Mouse (Mus musculus): ENCODE results near the gene Morc2a. TPM values are rescaled to one million over a fixed set of nuclear protein-coding genes. Genes with fewer than 3 reads are reported as not detected.

Gene Morc2a
- polyA plus RNA-seq, 1 experiment from 2014 or later = 33.3 TPM

DNA sequence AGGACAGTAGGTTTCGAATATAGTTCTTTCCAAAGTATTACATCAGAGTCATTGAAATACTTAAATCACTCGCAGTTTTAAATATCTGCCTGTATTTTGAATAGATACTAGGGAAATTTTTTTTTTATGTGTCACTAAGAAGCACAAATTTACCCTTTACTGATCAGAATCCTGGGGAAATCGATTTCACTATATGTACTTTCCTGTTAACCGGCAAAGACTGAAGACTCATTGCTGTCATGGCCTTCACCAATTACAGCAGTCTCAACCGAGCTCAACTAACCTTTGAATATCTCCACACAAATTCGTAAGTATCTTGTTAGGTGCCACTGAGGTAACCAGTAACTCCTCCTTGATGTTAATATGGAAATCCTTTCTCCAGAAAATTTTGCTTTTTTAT is 1.1 kb downstream of the Morc2a start:
- H3K9ac ChIP-seq = peak overlapping the region; percentile 79; the same call in 1 of the 2 replicates
- ATAC-seq (ENCODE audit: insufficient number of reproducible peaks, low FRiP score) = no peak

DNA sequence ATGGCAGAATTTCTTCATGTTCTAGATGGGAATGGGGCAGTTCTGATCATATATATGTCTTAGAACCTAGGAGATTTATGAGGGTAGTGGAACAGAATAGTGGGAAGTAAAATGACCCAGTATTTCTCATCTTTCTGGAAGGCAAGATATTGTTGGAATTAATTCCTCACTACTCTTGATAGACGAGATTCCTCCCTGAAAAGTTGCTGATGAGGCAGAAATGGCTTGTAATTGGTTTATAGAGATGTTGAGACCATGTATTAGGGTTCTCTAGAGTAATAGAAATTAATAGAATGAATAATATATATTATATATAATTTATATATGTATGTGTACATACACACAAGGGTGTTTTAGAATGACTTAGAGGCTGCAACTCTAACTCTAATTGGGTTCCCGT is 13.0 kb downstream of the Morc2a start:
- Histone ChIP-seq H3K4me1 (replicated peaks) (no peaks in the 10 kb centered on the region), H3K27me3 (replicated peaks) (no peaks in the 10 kb centered on the region), H3K9me3 (replicated peaks) (no peaks in the 10 kb centered on the region), H3K4me3 (no peak overlapping the region), H3K4me2 (no peak overlapping the region), H3K9ac (no peak overlapping the region), H3K36me3 (peaks cover 38% of the 10 kb centered on the region), H3K27ac (ENCODE audit: poor library complexity, severe bottlenecking) (no peak overlapping the region)
- ATAC-seq (ENCODE audit: insufficient number of reproducible peaks, low FRiP score) = no peak
- WGBS = 87% methylated on average over 2 of the region's 2 CpGs

More for the DNA sequence above, 1.1 kb downstream of the Morc2a start:
- H3K27ac ChIP-seq (ENCODE audit: poor library complexity, severe bottlenecking) = peak overlapping the region; percentile 84; the same call in 1 of the 2 replicates
- peaks cover 10% of the 10 kb centered on the region for H3K4me1 ChIP-seq (replicated peaks)
- no peaks in the 10 kb centered on the region for H3K9me3 ChIP-seq (replicated peaks)
- H3K4me2 ChIP-seq = peak overlapping the region; percentile 82
- WGBS = 89% methylated on average over 6 of the region's 6 CpGs
- H3K4me3 ChIP-seq = peak overlapping the region; percentile 99
- H3K36me3 ChIP-seq = peaks cover 23% of the 10 kb centered on the region
- no peaks in the 10 kb centered on the region for H3K27me3 ChIP-seq (replicated peaks)

- H3K9me3 ChIP-seq (replicated peaks) = no peaks in the 10 kb centered on the region
- ATAC-seq (ENCODE audit: insufficient number of reproducible peaks, low FRiP score) = no peak
- H3K27ac ChIP-seq (ENCODE audit: poor library complexity, severe bottlenecking) = no peak overlapping the region
- peaks cover 78% of the 10 kb centered on the region for H3K36me3 ChIP-seq
- no peak overlapping the region for H3K4me3 ChIP-seq
- H3K4me2 ChIP-seq = no peak overlapping the region
- WGBS = 83% methylated on average over 3 of the region's 3 CpGs
- H3K9ac ChIP-seq = no peak overlapping the region
- no peaks in the 10 kb centered on the region for H3K27me3 ChIP-seq (replicated peaks)
- no peaks in the 10 kb centered on the region for H3K4me1 ChIP-seq (replicated peaks)
Measured at GRCm38 (mm10) chr11:3667506-3667905, 18.5 kb downstream of the Morc2a start.

DNA sequence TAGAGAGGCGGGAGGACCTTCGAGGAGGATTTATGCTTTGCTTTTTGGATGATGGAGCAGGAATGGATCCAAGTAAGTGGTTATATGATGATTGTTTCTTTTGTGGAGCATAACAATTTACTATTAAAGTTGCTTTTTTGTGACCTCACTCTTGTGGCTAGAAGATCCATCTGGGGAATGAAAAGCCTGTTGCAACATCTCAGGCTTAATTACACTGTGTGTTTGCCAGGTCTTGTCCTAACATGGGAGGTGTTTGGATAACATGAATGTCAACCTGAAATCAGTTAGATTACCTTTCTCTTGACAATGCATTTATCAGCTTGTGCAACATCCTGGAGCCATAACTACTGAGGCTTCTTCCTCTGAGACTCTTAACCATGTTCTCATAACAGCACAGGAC is 19.8 kb downstream of the Morc2a start:
- H3K36me3 ChIP-seq = peaks cover 82% of the 10 kb centered on the region
- H3K4me2 ChIP-seq = no peak overlapping the region
- no peak for ATAC-seq (ENCODE audit: insufficient number of reproducible peaks, low FRiP score)
- no peak overlapping the region for H3K4me3 ChIP-seq
- H3K4me1 ChIP-seq (replicated peaks) = no peaks in the 10 kb centered on the region
- no peaks in the 10 kb centered on the region for H3K9me3 ChIP-seq (replicated peaks)
- H3K27me3 ChIP-seq (replicated peaks) = no peaks in the 10 kb centered on the region
- H3K9ac ChIP-seq = no peak overlapping the region
- H3K27ac ChIP-seq (ENCODE audit: poor library complexity, severe bottlenecking) = no peak overlapping the region
- 96% methylated on average over 2 of the region's 2 CpGs for WGBS

DNA sequence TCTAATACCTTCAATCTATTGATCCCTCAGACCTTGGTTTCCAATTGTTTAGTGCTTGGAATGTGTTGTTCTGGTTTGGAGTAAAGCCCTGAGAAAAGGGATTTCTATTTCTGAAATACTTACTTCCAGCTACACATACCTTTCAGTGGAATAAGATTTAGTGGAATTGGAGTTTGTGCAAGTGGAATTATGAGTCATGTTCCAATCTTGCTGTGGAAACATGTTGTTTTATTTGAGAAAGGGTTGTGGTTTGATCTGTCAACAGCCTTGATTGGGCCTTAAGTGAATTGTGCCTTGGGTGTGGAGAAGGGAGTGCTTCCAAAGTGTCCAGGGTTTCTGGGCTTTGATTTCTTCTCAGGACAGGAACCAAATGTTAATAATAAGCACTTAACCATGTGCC is 20.9 kb downstream of the Morc2a start:
- Histone ChIP-seq H3K9me3 (replicated peaks) (no peaks in the 10 kb centered on the region), H3K9ac (no peak overlapping the region), H3K27ac (ENCODE audit: poor library complexity, severe bottlenecking) (no peak overlapping the region), H3K4me3 (no peak overlapping the region), H3K4me1 (replicated peaks) (no peaks in the 10 kb centered on the region), H3K4me2 (no peak overlapping the region), H3K27me3 (replicated peaks) (no peaks in the 10 kb centered on the region), H3K36me3 (peaks cover 83% of the 10 kb centered on the region)
- no peak for ATAC-seq (ENCODE audit: insufficient number of reproducible peaks, low FRiP score)

DNA sequence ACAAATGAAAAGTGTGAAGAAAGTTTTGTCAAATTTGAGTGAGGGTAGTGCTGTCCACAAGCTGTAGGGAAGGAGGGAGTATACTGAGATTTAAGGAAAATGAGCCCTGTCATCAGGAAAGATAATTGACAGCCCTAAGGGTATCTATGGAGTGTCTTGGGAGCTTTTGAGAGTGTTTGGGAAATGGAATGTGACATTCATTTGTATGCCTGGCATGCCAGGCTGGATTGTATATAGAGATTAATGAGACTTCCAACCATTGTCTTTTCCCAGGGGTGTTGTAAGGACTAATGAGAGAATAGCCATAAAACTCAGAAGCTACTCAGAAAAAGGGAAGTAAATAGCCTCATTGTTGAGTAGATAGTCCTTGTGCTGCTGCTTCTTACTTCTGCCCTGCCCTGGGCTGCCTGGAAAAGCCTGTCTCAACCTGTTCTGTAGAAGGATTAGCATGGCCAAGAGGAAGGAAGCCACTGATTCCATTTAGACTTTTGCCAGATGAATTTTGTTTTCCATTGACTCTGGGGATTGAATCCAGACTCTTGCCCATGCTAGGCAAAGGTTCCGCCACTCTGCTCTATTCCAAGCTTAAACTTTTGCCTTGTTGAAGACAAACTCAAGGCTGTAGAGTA is 22.1 kb downstream of the Morc2a start:
- Histone ChIP-seq H3K4me1 (replicated peaks) (no peaks in the 10 kb centered on the region), H3K36me3 (peaks cover 86% of the 10 kb centered on the region), H3K27ac (ENCODE audit: poor library complexity, severe bottlenecking) (no peak overlapping the region), H3K4me3 (no peak overlapping the region), H3K9me3 (replicated peaks) (no peaks in the 10 kb centered on the region), H3K9ac (no peak overlapping the region), H3K4me2 (no peak overlapping the region), H3K27me3 (replicated peaks) (no peaks in the 10 kb centered on the region)
- WGBS = 96% methylated on average over 1 of the region's 1 CpGs
- ATAC-seq (ENCODE audit: insufficient number of reproducible peaks, low FRiP score) = no peak

- Histone ChIP-seq H3K9ac (no peak overlapping the region), H3K4me3 (no peak overlapping the region), H3K36me3 (peaks cover 90% of the 10 kb centered on the region), H3K4me1 (replicated peaks) (no peaks in the 10 kb centered on the region), H3K27me3 (replicated peaks) (no peaks in the 10 kb centered on the region), H3K27ac (ENCODE audit: poor library complexity, severe bottlenecking) (no peak overlapping the region), H3K9me3 (replicated peaks) (no peaks in the 10 kb centered on the region), H3K4me2 (no peak overlapping the region)
- no peak for ATAC-seq (ENCODE audit: insufficient number of reproducible peaks, low FRiP score)
- 75% methylated on average over 4 of the region's 4 CpGs for WGBS
Measured at GRCm38 (mm10) chr11:3674545-3674944, 25.6 kb downstream of the Morc2a start.

- Histone ChIP-seq H3K36me3 (peaks cover 93% of the 10 kb centered on the region), H3K27ac (ENCODE audit: poor library complexity, severe bottlenecking) (no peak overlapping the region)
- WGBS = 83% methylated on average over 5 of the region's 5 CpGs
Measured at GRCm38 (mm10) chr11:3676423-3676822, 27.4 kb downstream of the Morc2a start.

DNA sequence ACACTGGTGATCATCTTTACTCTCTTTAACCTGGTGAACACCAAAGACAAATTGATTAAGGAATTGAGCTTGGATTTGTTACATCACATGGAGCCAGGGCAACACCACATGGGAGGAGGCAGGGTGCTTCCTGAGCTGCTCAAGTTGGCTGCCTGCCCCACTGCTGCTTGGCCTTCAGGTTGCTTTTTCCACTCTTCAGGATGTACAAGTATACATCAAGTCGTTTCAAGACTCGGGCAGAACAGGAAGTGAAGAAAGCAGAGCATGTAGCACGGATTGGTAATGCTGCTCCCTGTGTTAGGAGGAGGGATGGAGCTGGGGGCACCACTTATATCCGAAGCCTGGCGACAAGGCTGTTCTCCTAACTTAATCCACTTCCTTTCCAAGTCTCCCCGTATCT is 28.2 kb downstream of the Morc2a start:
- 66% methylated on average over 6 of the region's 6 CpGs for WGBS
- H3K4me2 ChIP-seq = no peak overlapping the region
- no peaks in the 10 kb centered on the region for H3K27me3 ChIP-seq (replicated peaks)
- no peaks in the 10 kb centered on the region for H3K4me1 ChIP-seq (replicated peaks)
- H3K27ac ChIP-seq (ENCODE audit: poor library complexity, severe bottlenecking) = no peak overlapping the region
- peaks cover 89% of the 10 kb centered on the region for H3K36me3 ChIP-seq
- H3K9ac ChIP-seq = no peak overlapping the region
- H3K4me3 ChIP-seq = no peak overlapping the region
- no peak for ATAC-seq (ENCODE audit: insufficient number of reproducible peaks, low FRiP score)
- no peaks in the 10 kb centered on the region for H3K9me3 ChIP-seq (replicated peaks)

More at GRCm38 (mm10) chr11:3676423-3676822, 27.4 kb downstream of the Morc2a start:
- no peak for ATAC-seq (ENCODE audit: insufficient number of reproducible peaks, low FRiP score)
- Histone ChIP-seq H3K4me1 (replicated peaks) (no peaks in the 10 kb centered on the region), H3K9ac (no peak overlapping the region), H3K27me3 (replicated peaks) (no peaks in the 10 kb centered on the region), H3K9me3 (replicated peaks) (no peaks in the 10 kb centered on the region), H3K4me2 (no peak overlapping the region), H3K4me3 (no peak overlapping the region)

DNA sequence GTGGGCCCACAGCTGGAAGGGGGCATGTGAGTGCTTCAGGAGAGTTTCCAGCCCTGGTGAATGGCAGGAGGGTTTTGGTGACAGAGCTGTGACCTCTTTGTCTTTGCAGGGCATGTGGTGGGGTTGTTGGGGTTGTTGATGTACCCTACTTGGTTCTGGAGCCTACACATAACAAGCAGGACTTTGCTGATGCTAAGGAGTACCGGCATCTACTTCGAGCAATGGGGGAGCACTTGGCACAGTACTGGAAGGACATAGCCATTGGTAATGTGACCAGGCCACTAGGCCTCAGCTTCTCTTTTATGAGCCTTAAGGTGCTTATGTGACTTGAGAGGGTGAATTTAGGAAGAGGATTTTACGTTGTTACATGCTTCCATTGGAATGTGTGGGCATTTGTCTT is 30.8 kb downstream of the Morc2a start:
- Histone ChIP-seq H3K4me1 (replicated peaks) (no peaks in the 10 kb centered on the region), H3K36me3 (peaks cover 85% of the 10 kb centered on the region), H3K27me3 (replicated peaks) (no peaks in the 10 kb centered on the region), H3K9me3 (replicated peaks) (no peaks in the 10 kb centered on the region), H3K4me3 (no peak overlapping the region), H3K4me2 (no peak overlapping the region), H3K27ac (ENCODE audit: poor library complexity, severe bottlenecking) (no peak overlapping the region), H3K9ac (no peak overlapping the region)
- WGBS = 96% methylated on average over 3 of the region's 3 CpGs
- ATAC-seq (ENCODE audit: insufficient number of reproducible peaks, low FRiP score) = no peak

DNA sequence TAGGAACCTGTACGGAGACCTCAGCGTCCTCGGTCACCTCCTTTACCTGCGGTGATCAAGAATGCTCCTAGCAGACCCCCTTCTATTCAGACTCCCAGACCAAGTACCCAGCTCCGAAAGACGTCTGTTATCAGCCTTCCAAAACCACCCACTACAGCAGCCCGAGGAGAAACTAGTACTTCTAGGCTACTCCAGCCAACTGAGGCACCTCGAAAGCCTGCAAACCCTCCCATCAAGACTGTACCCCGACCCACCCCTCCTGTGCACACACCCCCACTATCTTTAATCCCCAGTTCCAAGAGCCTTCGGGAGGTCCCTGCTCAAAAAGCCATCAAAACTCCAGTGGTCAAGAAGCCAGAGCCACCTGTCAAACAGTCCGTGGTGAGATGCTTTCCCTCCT is 34.7 kb downstream of the Morc2a start:
- no peak for ATAC-seq (ENCODE audit: insufficient number of reproducible peaks, low FRiP score)
- H3K27ac ChIP-seq (ENCODE audit: poor library complexity, severe bottlenecking) = no peak overlapping the region
- WGBS = 86% methylated on average over 11 of the region's 11 CpGs
- no peaks in the 10 kb centered on the region for H3K9me3 ChIP-seq (replicated peaks)
- no peak overlapping the region for H3K4me3 ChIP-seq
- H3K4me2 ChIP-seq = no peak overlapping the region
- H3K27me3 ChIP-seq (replicated peaks) = no peaks in the 10 kb centered on the region
- no peak overlapping the region for H3K9ac ChIP-seq
- peaks cover 86% of the 10 kb centered on the region for H3K36me3 ChIP-seq
- H3K4me1 ChIP-seq (replicated peaks) = no peaks in the 10 kb centered on the region

DNA sequence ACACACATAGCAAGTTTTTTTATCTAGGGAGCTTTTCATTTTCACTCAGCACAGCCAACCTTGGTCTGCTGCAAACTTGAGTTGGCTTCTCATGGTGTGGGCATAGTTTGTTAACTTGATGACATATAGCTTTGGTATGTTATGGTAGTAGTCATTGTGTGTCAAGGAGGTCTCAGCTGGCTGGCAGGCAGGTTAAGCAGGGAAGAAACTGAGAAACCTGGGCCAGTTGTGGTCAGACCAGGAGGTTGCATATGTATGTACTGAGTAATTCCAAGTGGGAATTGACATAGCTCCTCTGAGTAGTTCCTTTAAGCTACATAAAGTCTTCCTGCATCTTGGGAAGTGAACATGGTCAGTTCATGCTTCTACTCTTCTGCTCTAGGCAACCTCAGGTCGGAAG is 35.2 kb downstream of the Morc2a start:
- Histone ChIP-seq H3K36me3 (peaks cover 87% of the 10 kb centered on the region), H3K4me2 (no peak overlapping the region), H3K4me1 (replicated peaks) (no peaks in the 10 kb centered on the region), H3K4me3 (no peak overlapping the region), H3K27ac (ENCODE audit: poor library complexity, severe bottlenecking) (no peak overlapping the region), H3K9me3 (replicated peaks) (no peaks in the 10 kb centered on the region), H3K9ac (no peak overlapping the region), H3K27me3 (replicated peaks) (no peaks in the 10 kb centered on the region)
- no peak for ATAC-seq (ENCODE audit: insufficient number of reproducible peaks, low FRiP score)
- 93% methylated on average over 1 of the region's 1 CpGs for WGBS

Data from heart, embryonic 12.5 days (tissue).